Mouse (Mus musculus): Measurements from ENCODE around the gene Rhoh. TPM values are rescaled to one million over a fixed set of nuclear protein-coding genes. Genes with fewer than 3 reads are reported as not detected.

Gene Rhoh
- total RNA-seq, 2 experiments from 2014 or later: 0.59 to 0.76 TPM

GRCm38 (mm10) chr5:65921477-65922138 lies 60.6 kb downstream of the Rhoh start:
- DNase-seq (ENCODE audit: low spot score in 2 of 2): no peak

- DNase-seq (ENCODE audit: low spot score in 2 of 2): no peak
These were observed 65.7 kb downstream of the Rhoh start for GRCm38 (mm10) chr5:65926666-65927065.

GRCm38 (mm10) chr5:65929162-65929561 lies 68.1 kb downstream of the Rhoh start:
- no peak for DNase-seq (ENCODE audit: low spot score in 2 of 2)

GRCm38 (mm10) chr5:65930171-65930570 lies 69.2 kb downstream of the Rhoh start:
- DNase-seq (ENCODE audit: low spot score in 2 of 2): no peak

GRCm38 (mm10) chr5:65933258-65933657 lies 72.2 kb downstream of the Rhoh start:
- no peak for DNase-seq (ENCODE audit: low spot score in 2 of 2)

GRCm38 (mm10) chr5:65933764-65934163 lies 72.8 kb downstream of the Rhoh start:
- DNase-seq (ENCODE audit: low spot score in 2 of 2): no peak

- no peak for DNase-seq (ENCODE audit: low spot score in 2 of 2)
These were observed 73.8 kb downstream of the Rhoh start, which contains the start of gene Chrna9 for GRCm38 (mm10) chr5:65934783-65935182. Chrna9 (plus strand) TSS chr5:65934921.

- DNase-seq (ENCODE audit: low spot score in 2 of 2): no peak
These were observed 76.2 kb downstream of the Rhoh start for GRCm38 (mm10) chr5:65937011-65937726.

- DNase-seq (ENCODE audit: low spot score in 2 of 2): peak; percentile 64 to 77
These were observed 77.1 kb downstream of the Rhoh start for GRCm38 (mm10) chr5:65937998-65938715.

GRCm38 (mm10) chr5:65941145-65941544 lies 80.1 kb downstream of the Rhoh start:
- DNase-seq (ENCODE audit: low spot score in 2 of 2): no peak

Other genes with a start within 250 kb of the Rhoh start
- gene Pds5a, start 162.9 kb upstream of the Rhoh start, total RNA-seq (2021): 100 to 1,000 TPM; 120 to 134 TPM
- 10 to 100 TPM; 41.6 to 45.6 TPM for gene N4bp2, start 97.7 kb upstream of the Rhoh start, total RNA-seq (2021)
- 1 to 10 TPM in 1 of 2 experiments, under 1 TPM in 1; 0.67 to 1.4 TPM for gene Chrna9, start 73.7 kb downstream of the Rhoh start, total RNA-seq (2021)
- gene 9130230L23Rik, start 143.1 kb downstream of the Rhoh start, total RNA-seq (2021): under 1 TPM; 0.39 to 0.40 TPM